Mouse (Mus musculus): ENCODE results near the gene Rcc1l.
A peak's percentile ranks its signal among the peaks of the same experiment; 100 is the strongest.

Gene Rcc1l

DNA sequence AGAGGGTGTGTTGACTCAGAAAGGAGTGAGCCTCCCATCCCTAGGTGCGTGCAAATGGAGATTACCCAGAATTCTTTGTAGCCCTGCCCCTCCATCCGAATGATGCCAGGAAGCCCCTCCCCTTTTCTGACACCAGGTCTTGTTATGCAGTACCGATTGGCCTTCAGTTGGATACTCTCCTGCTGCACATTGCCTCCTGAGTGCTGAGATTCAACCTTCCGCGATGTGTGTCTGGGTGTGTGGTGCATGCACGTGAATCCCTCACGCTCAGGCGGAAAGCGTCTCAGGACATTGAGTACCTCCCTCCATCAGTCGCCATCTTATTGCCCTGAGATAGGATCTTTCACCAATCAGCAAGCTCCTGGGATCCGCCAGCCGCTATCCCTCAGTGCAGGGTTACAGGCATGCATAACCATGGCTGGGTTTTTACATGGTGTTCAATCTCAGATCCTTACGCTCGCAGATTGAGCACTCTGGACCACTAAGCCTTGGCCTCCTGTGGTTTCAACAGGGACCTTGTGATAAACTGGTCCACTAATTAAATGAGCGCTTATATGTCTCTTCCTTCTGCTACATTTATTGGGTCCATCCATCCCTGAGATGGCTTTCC is 57.7 kb downstream of the Rcc1l start:
- no peak for DNase-seq (ENCODE audit: low read depth, low spot score)

DNA sequence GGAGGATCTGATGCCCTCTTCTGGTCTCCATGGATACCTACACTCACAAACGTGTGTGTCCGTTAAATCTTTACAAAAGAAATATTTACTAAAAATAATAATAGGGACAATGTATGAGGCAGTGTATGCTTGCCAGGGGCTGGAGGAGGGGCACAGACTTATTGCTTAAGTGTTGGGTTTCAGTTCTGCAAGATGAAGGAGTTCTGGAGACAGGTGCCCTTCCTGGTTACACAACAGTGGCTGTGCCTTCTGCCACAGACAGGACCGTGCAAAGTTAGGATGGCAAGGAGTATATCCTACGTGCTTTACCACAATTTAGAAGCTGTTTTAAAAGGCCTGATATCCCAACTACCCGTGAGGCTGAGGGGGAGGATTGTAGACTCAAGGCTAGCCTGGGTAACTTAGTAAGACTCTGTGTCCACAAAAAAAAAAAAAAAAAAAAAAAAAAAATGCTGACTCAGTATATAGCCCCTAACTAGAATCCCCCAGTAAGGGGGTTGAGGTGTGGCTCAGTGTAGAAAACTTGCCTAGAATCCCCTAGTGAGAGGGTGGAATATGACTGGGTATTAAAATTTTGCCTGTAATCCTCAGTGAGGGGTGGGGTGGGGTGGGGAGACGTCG is 60.8 kb downstream of the Rcc1l start:
- no peak for DNase-seq (ENCODE audit: low read depth, low spot score)

DNA sequence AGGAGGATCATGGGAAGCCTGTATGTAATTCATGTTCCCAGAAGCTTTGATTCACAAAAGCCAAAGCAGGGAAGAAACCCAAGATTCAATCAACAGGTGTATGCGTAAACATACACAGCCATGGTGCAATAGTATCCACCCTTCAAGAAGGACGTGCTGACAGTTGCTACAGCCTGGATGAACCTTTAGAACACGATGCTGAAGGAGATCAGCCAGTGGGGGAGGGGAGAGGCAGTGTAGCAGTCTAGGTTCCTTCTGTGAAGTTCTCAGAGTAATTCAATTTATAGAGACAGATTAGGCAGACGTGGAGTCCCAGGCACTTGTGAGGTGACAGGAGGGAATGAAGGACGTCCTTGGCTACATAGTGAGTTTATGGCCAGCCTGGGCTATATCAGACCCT is 61.6 kb downstream of the Rcc1l start:
- no peak for DNase-seq (ENCODE audit: low read depth, low spot score)

DNA sequence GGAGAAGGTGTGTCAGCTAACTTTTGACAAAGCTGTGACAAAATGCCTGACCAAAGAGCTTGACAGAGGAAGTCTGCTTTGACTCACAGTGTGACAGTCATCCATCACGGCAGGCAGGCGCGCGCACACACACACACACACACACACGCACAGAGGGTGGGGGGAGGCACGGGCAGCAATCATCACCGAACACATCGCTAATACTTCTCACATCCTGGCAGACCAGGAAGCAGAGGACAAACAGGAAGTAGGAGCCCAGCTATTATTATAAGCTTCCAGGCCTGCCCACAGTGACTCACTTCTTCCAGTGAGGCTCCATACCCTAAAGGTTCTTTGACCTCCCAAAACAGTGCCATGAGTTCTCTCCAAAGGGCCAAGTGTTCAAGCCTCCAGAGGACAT is 70.7 kb downstream of the Rcc1l start:
- no peak for DNase-seq (ENCODE audit: low read depth, low spot score)

DNA sequence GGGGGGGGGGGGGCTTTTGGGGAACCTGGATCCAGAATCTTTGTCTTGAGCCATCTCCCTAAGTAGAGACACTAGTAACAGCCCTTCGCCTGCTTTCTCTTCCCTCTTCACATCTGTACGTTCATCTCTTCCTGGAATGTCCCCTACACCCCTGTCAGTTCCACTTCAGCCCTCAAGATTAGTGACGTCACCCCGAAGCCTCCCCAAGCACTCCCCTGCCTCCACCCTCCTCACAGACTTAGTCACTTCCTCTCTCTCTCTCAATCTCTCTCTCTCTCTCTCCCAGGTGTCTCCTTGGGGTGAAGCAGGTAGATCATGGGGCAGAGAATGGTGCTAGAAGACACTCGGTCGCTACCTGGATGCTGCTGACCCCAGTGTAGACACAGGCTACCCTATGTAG is 73.9 kb downstream of the Rcc1l start:
- peak; percentile 46 for DNase-seq (ENCODE audit: low read depth, low spot score)

DNA sequence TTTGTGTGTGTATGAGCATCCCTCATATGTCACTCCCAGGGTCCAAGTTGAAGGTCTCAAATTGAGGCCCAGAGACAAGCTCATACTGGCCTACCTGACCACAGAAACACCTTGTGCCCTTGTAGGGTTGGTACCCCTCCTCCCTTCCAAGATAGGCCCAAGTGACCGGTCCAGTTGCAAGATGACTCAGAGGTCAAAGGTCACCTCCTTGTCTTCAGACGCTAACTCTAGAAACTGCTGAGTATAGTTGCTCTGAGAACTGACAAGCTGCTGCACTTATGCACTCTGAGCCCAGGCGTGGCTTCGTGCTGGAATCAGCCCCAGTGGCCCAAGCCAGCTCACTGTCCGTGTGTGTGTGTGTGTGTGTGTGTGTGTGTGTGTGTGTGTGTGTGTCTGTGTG is 74.7 kb downstream of the Rcc1l start:
- DNase-seq (ENCODE audit: low read depth, low spot score) = peak; percentile 39

DNA sequence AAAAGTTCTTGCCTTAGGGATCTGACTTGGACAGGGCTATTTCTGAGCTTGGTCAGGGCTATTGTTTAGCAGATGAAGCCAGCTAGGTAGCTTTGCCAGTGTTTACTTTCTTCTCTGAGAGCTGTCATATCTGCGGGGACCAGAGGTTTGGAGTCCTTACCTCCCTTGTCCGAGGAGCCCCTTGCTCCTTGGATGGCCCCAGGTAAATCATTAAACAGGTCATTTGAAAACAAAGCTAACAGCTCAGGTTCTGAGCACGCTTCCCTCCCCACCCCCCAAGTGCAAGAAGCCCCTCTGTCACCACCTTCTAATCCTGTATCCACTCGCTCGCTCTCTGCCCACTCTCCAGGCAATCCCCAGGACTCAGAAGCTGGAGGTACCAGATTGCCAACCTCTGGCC is 75.3 kb downstream of the Rcc1l start:
- no peak for DNase-seq (ENCODE audit: low read depth, low spot score)

DNA sequence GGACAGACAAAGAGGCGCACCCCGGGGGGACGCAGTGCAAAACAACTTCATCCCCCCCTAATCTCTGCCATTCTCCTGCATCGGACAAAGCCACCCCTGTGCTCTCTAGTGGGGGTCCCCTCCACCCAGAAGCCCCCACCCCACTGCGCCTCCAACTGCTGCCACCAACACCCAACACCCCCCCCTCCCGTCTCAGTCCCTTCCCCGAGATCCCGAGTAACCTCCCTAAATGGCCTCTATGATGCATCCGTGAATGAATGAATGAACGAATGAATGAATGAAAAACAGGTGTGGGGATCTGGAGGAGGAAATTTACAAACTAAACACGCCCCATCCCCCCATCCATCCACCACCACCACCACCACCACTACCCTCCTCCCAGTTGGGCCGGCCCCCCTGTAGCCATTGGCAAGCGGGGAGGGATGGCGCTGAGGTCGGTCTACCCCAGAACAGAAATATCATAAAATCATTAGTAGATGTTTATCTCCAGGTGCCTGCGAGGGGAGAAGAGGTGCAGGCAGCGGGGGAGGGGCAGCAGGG is 76.3 kb downstream of the Rcc1l start:
- peak; percentile 23 for DNase-seq (ENCODE audit: low read depth, low spot score)

DNA sequence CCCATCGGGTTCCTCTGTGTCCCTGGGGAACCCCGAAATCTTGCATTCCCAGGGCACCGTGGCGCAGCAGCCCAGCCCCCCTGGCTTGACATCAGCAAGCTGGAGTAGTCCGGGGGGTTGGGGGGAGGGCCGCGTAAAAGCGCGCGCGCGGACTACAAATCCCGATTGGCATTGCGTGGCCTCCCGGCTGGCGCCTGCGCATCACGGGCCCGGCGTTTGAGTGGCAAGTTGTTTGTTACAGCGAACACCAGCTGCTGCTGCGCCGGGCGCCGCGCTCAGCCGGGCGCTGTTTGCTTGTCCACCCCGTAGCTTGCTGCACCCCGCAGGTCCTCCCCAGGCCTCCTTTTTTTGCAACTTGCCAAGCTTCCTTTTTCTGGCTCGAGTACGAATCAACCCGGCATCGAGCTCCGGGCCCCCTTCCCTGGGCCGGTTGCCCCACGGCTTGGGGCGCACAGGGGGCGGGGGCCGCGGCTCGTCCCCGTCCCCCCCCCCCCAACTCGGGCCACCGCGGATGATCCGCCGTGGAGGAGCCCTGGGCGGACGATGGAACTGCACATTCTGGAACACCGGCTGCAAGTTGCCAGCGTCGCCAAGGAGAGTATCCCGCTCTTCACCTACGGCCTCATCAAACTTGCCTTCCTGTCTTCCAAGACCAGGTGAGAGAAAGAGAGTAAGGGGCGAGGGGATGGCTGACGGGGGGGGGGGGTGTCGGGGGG is 76.9 kb downstream of the Rcc1l start, which contains the start of gene Castor2:
Castor2 (plus strand) TSS at position 216 of the 716 bp plus-strand sequence.
- DNase-seq (ENCODE audit: low read depth, low spot score) = peak; percentile 97

DNA sequence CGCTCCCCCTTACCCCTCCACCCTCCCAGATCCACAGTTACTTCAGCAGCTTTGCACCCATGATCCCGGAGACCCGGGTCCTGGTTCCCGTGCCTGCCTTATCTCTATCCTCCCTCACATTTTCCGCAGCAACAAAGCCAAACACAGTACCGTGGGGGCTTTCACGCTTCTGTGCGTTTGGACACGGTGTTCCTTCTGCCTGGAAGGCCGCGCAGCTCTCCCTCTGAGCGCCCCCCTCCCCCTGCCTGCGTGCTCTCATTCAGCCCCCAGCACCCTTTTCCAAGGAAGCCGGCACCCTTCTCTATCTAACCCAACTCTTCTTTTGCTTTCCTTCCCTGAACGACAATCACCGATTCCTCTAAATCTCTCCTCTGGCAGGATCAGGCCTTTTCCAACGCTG is 77.6 kb downstream of the Rcc1l start:
- DNase-seq (ENCODE audit: low read depth, low spot score) = peak; percentile 53

DNA sequence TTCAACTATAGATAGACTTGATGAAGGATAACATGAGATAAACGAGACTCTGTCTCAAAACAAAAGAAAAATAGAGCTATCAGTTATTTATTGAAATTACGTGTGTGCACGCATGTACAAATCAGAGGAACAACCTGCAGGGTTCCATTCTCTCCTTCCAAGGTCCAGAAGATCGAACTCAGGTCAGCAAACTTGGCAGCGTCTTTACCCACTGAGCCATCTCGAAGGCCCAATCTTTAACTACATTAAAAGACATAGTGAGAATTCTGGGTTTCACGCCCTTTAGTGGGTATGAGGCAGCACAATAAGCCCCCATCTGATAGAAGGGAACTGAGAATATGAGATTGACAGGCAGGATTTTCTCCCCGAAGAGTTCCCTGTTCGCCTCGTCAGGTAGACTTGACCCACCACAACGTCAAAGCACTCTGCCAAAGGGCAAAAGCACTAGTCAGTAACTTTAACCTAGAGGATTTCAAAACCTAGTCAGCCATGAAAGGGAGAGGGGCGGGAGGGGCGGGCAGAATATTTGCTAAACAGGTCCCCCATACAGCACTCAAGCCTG is 78.2 kb downstream of the Rcc1l start:
- DNase-seq (ENCODE audit: low read depth, low spot score) = no peak
